19 mouse cellular contexts compared by ENCODE assay signal in the genomic region with DNA sequence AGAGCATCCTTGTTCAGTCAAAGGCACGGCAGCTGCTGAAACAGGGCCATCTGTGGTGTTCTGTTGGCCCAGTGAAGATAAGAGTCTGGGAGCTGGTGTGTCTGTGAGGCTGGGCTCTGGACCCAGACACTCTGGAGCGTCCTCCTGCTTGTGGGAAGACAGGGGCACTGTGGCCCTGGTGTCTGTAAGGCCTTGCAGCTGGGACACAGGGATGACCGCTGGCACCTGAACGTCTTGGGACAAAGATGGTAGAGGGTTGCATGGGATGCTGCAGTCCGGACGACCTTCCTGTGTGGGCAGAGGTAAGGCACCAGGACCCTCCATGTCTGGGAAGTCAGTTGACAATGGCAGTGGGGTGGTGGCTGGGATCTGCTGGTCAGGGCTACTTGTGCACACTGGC.
"Had no signal": no experiment of that assay in that cellular context is flagged by ENCODE, and none has a peak within 500 bp of the region (broad histone marks: within the 10 kb centered on the region; RNA-seq: fewer than 3 reads in every experiment).

No protein-coding gene starts in this region.

- H3K27me3 ChIP-seq: limb, embryonic 12.5 days; limb, embryonic 15.5 days; midbrain, embryonic 13.5 days; neural tube, embryonic 12.5 days; neural tube, embryonic 15.5 days had no signal

- H3K9ac ChIP-seq: limb, embryonic 12.5 days; limb, embryonic 15.5 days; liver, embryonic 14.5 days; liver, postnatal 0 days; lung, embryonic 14.5 days; midbrain, embryonic 13.5 days; neural tube, embryonic 12.5 days; neural tube, embryonic 15.5 days had no signal

- ATAC-seq: liver, postnatal 0 days; lung, postnatal 0 days; midbrain, embryonic 13.5 days had no signal

- H3K27ac ChIP-seq: kidney, postnatal 0 days; limb, embryonic 12.5 days; limb, embryonic 15.5 days; liver, embryonic 14.5 days; macrophage; midbrain, embryonic 13.5 days; neural tube, embryonic 12.5 days; neural tube, embryonic 15.5 days had no signal

- H3K9me3 ChIP-seq: limb, embryonic 12.5 days; limb, embryonic 15.5 days; midbrain, embryonic 13.5 days; neural tube, embryonic 12.5 days; neural tube, embryonic 15.5 days had no signal

- H3K4me2 ChIP-seq: limb, embryonic 12.5 days; limb, embryonic 15.5 days; liver, embryonic 11.5 days; lung, embryonic 14.5 days; midbrain, embryonic 13.5 days; neural tube, embryonic 12.5 days; neural tube, embryonic 15.5 days had no signal

- H3K4me3 ChIP-seq: limb, embryonic 12.5 days; limb, embryonic 15.5 days; midbrain, embryonic 13.5 days; neural tube, embryonic 12.5 days; neural tube, embryonic 15.5 days had no signal

- DNase-seq: kidney, adult 2 months; left cerebral cortex, postnatal 4 days; liver, postnatal 0 days; lung, embryonic 14.5 days; right cerebral cortex, adult 18-20 months; right cerebral cortex, postnatal 14 days; thymus, adult 2 months; thymus, postnatal 14 days; thymus, postnatal 4 days had no signal
